Mouse (Mus musculus) testis, adult 2 months (tissue): ENCODE measurements around the gene Lmntd1.

Experiments used
- CTCF ChIP-seq: fragments of 200-500 bp; IDR thresholded peaks from 2 replicates; pipeline ENCODE4 v1.5.1; 2012; ENCODE audit warnings: low read depth, mild to moderate bottlenecking, inconsistent platforms, low read length, moderate library complexity; ENCODE audit not compliant: control insufficient read depth, insufficient read depth, insufficient replicate concordance
- POLR2A ChIP-seq: fragments of 200-500 bp; IDR thresholded peaks from 2 replicates; pipeline ENCODE4 v1.6.1; 2012; ENCODE audit warnings: low read depth, mild to moderate bottlenecking, inconsistent platforms, low read length, moderate library complexity; ENCODE audit not compliant: control insufficient read depth

DNA sequence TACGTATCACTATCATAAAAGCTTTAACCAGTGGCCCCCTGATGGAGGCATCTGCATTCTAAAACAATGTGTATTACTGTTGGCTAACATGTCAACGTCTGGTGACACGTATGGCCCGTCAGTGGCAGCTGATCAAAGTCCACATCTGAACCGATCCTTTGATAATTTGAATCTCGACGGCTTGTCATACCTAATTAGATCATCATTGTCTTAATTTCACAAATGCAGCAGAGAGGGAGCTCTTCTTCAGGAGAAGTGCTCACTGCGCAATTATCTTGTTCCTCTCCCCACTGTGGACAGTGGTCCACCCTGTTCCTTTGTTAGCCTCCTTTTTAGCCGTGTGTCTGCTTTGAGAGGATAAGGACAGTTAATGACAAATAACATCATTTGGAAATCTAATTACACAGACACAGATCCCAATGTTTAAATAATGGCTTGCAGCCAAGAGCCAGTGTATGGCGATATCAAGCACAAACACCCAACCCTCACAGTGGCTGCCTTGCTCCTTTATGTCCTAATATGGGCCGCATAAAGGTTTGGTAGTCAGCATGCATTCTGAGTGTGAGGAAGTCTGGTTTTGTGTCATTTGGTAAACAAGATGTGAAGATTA, 142.4 kb downstream of the Lmntd1 start:
- TF ChIP-seq POLR2A, result no peak
- TF ChIP-seq CTCF, result no peak
